Comparison of ENCODE assay signal across 9 mouse cellular contexts in the genomic region with DNA sequence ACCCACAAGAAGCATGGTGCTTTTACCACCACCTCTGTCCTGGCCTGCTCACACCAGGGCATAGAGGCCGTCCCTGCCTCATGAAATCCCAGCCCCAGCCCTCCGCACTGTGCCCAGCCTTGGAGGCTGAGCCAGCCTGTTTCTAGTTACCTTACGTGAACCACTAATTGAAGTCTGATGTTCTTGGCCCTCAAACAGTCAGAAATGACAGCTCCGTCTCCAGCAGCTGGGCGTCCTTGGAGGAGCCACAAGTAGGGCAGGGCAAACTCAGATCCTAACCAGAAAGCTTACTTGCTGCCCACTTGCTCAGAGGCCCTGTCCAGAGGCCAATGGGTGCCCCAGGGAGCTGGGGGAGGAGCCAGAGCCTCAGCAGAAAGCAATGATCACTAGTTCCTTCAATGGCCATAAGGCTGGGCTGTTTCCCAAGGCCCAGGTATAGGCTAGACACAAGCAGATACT. TPM values are rescaled to one million over a fixed set of nuclear protein-coding genes. Genes with fewer than 3 reads are reported as not detected.
A peak's percentile ranks its signal among the peaks of the same experiment; 100 is the strongest.
DNase-seq lines count a peak whose midpoint lies in the region; TF ChIP-seq lines count a peak whose summit lies in the region.
"Had no signal": no experiment of that assay in that cellular context is flagged by ENCODE, and none has a peak within 500 bp of the region (broad histone marks: within the 10 kb centered on the region; RNA-seq: fewer than 3 reads in every experiment).

No protein-coding gene starts in this region.

- intact Hi-C loops in left cerebral cortex, postnatal 10 days (cut with DNase I): no loop called here
- intact Hi-C loops in left cerebral cortex, postnatal 4 days (cut with DNase I): no loop called here
- intact Hi-C loops in heart, postnatal 25 days (cut with DNase I): loop anchor here (5.0 kb wide), 1 partner anchor 75 kb away; the partner anchor contains the start of gene Cebpa

- no peak overlapping the region for H3K4me2 ChIP-seq in myocyte (ENCODE audit: low read depth)

- H3K36me3 ChIP-seq in myocyte (ENCODE audit: control insufficient read depth, insufficient read depth): peaks cover 32% of the 10 kb centered on the region

- peaks cover 23% of the 10 kb centered on the region for H3K79me2 ChIP-seq in myocyte (ENCODE audit: control insufficient read depth, insufficient read depth)

- H3K27me3 ChIP-seq in myocyte (ENCODE audit: control insufficient read depth, insufficient read depth, insufficient read length): no peaks in the 10 kb centered on the region

- DNase-seq in adrenal gland, adult (ENCODE audit: inconsistent age in 2 of 2, low spot score in 1 of 2): peak; percentile 59 to 84
- no peak for DNase-seq in adrenal gland, postnatal 4 days (ENCODE audit: low spot score in 2 of 2)
- peak; percentile 23 to 57 for DNase-seq in left cerebral cortex, postnatal 10 days (ENCODE audit: extremely low spot score in 1 of 2, low spot score in 2 of 2)
- no peak for DNase-seq in left cerebral cortex, postnatal 4 days
- DNase-seq in heart, postnatal 25 days (ENCODE audit: low spot score): peak; percentile 48
- no peak for DNase-seq in frontal cortex, postnatal 25 days (ENCODE audit: low spot score in 2 of 2)
- DNase-seq in thymus, postnatal 36 days: no peak

- no peak overlapping the region for H3ac ChIP-seq in myocyte (ENCODE audit: control insufficient read depth, insufficient read length)

- TF ChIP-seq POLR2A in myocyte (IDR thresholded peaks at IDR 0.05; ENCODE audit: insufficient read length, low read depth): peak; percentile 18

- no peak overlapping the region for H3K4me3 ChIP-seq in myocyte
- H3K4me3 ChIP-seq: erythroblast, embryonic 14.5 days had no signal

TF ChIP-seq in myocyte, 11 proteins besides CTCF, POLR2A, EP300 and RAD21:
- TF ChIP-seq POLR2AphosphoS2 (IDR thresholded peaks at IDR 0.05; ENCODE audit: insufficient read length, low read depth) (no peak), MYOG (IDR thresholded peaks at IDR 0.05; ENCODE audit: control insufficient read depth in 1 of 3, insufficient read depth in 1 of 3, insufficient read length in 2 of 3, low read depth in 2 of 3) (no peak), TCF12 (IDR thresholded peaks at IDR 0.05; ENCODE audit: insufficient read depth, poor library complexity, severe bottlenecking) (no peak), MYOD1 (IDR thresholded peaks at IDR 0.05; ENCODE audit: control insufficient read depth in 1 of 3, insufficient read length in 2 of 3, low read depth in 2 of 3) (no peak), SRF (IDR thresholded peaks at IDR 0.05; ENCODE audit: control insufficient read depth, insufficient read length, low read depth) (no peak), REST (IDR thresholded peaks at IDR 0.05; ENCODE audit: insufficient read depth, insufficient read length) (no peak), CEBPB (IDR thresholded peaks at IDR 0.05; ENCODE audit: insufficient read depth, poor library complexity, severe bottlenecking) (no peak)

RNA-seq across cellular contexts. Expression of gene Cebpg, which starts 13.6 kb away (rescaled TPM):
- total RNA-seq in adrenal gland, postnatal 4 days (2021): 10 to 100 TPM; 32.1 to 33.9 TPM
- total RNA-seq in left cerebral cortex, postnatal 10 days (2021): 10 to 100 TPM; 24.2 to 25.2 TPM
- total RNA-seq in left cerebral cortex, postnatal 4 days (2021): 10 to 100 TPM; 26.4 to 27.4 TPM
- total RNA-seq in heart, postnatal 25 days (2021): 10 to 100 TPM; 20.9 to 23.7 TPM
- polyA plus RNA-seq in myocyte (2012; fragmentation: generic; extraction: Trizol): 25.0 TPM

Comparison
In these comparisons a context has a peak if more than half of its experiments do, and no peak if none do; other contexts are left out.
1. DNase-seq: peak in adrenal gland, adult (2 of 2), left cerebral cortex, postnatal 10 days (2 of 2) and heart, postnatal 25 days (single experiment); none in adrenal gland, postnatal 4 days (0 of 2), left cerebral cortex, postnatal 4 days (single experiment), frontal cortex, postnatal 25 days (0 of 2) and thymus, postnatal 36 days (0 of 2).